Mouse (Mus musculus) heart, adult 8-10 months (tissue): ENCODE measurements at regions not wholly inside any gene's neighbourhood (a gene's known extent, or its start where the extent isn't known, plus 50 kb on each side); places are given as distances from the start of the nearest gene placed in this dataset.
A peak's percentile ranks its signal among the peaks of the same experiment; 100 is the strongest.

Experiments
- DNase-seq: peaks from one replicate; pipeline ENCODE4 v3.0.0; 2022; ENCODE audit warnings: low spot score

GRCm38 (mm10) chr10:37377258-37378001 lies 238.7 kb upstream of the Marcks start:
- no peak for DNase-seq

- DNase-seq, result no peak
Measured at GRCm38 (mm10) chr10:37376172-37376571, 237.5 kb upstream of the Marcks start.

GRCm38 (mm10) chr10:37375648-37376047 lies 236.9 kb upstream of the Marcks start:
- DNase-seq, result no peak

GRCm38 (mm10) chr10:37368997-37369679 lies 230.4 kb upstream of the Marcks start:
- no peak for DNase-seq

- no peak for DNase-seq
Measured at GRCm38 (mm10) chr10:37367796-37368195, 229.1 kb upstream of the Marcks start.

GRCm38 (mm10) chr10:37364506-37364905 lies 225.8 kb upstream of the Marcks start:
- no peak for DNase-seq

GRCm38 (mm10) chr10:37360985-37361384 lies 222.3 kb upstream of the Marcks start:
- DNase-seq, result no peak

- DNase-seq, result peak; percentile 21
Measured at GRCm38 (mm10) chr10:37358900-37359299, 220.2 kb upstream of the Marcks start.

GRCm38 (mm10) chr10:37358334-37358733 lies 219.6 kb upstream of the Marcks start:
- peak; percentile 49 for DNase-seq

GRCm38 (mm10) chr10:37357304-37358060 lies 218.8 kb upstream of the Marcks start:
- DNase-seq, result no peak

GRCm38 (mm10) chr10:37349261-37349660 lies 210.5 kb upstream of the Marcks start:
- DNase-seq, result no peak

- DNase-seq, result no peak
Measured at GRCm38 (mm10) chr10:37348416-37348815, 209.7 kb upstream of the Marcks start.

- DNase-seq, result no peak
Measured at GRCm38 (mm10) chr10:37347661-37348060, 208.9 kb upstream of the Marcks start.

GRCm38 (mm10) chr10:37342675-37343074 lies 204.0 kb upstream of the Marcks start:
- DNase-seq, result peak; percentile 30

- DNase-seq, result no peak
Measured at GRCm38 (mm10) chr10:37339658-37340057, 200.9 kb upstream of the Marcks start.

- DNase-seq, result peak; percentile 46
Measured at GRCm38 (mm10) chr10:37338073-37338912, 199.6 kb upstream of the Marcks start.

- peak; percentile 71 for DNase-seq
Measured at GRCm38 (mm10) chr10:37337172-37337620, 198.5 kb upstream of the Marcks start.

GRCm38 (mm10) chr10:37335148-37335547 lies 196.4 kb upstream of the Marcks start:
- peak; percentile 41 for DNase-seq

- DNase-seq, result no peak
Measured at GRCm38 (mm10) chr10:37326168-37326534, 187.4 kb upstream of the Marcks start.

GRCm38 (mm10) chr10:37325514-37326167 lies 186.9 kb upstream of the Marcks start:
- no peak for DNase-seq

- DNase-seq, result no peak
Measured at GRCm38 (mm10) chr10:37323689-37324088, 185.0 kb upstream of the Marcks start.
